Mouse (Mus musculus) G1E (cell line): ENCODE data around the gene Camkv. TPM values are rescaled to one million over a fixed set of nuclear protein-coding genes. Genes with fewer than 3 reads are reported as not detected.

Experiments used
- ATAC-seq: 2 replicates; pipeline ENCODE4 v1.8.0; 2016; ENCODE audit warnings: mild to moderate bottlenecking; ENCODE audit not compliant: insufficient number of reproducible peaks, poor library complexity, low FRiP score, severe bottlenecking; ENCODE audit errors: extremely low read depth
- DNase-seq: peaks from one replicate; pipeline ENCODE4 v3.0.0; 2012; ENCODE audit warnings: low spot score
- H3K27me3 ChIP-seq: 2 replicates; pipeline ENCODE4 v1.6.1; 2012; ENCODE audit warnings: mild to moderate bottlenecking, low read length, inconsistent platforms; ENCODE audit not compliant: insufficient read depth
- H3K36me3 ChIP-seq: replicated peaks from 2 replicates; pipeline ENCODE3; 2012; ENCODE audit warnings: mild to moderate bottlenecking, inconsistent platforms
- H3K4me1 ChIP-seq: 2 replicates; pipeline ENCODE4 v1.6.1; 2012; ENCODE audit warnings: low read depth, low read length, inconsistent platforms, mixed read lengths; ENCODE audit not compliant: insufficient read depth
- H3K4me3 ChIP-seq: 2 replicates; pipeline ENCODE4 v1.5.1; 2012; ENCODE audit warnings: low read depth, mild to moderate bottlenecking, inconsistent platforms, low read length, moderate library complexity, mixed read lengths
- H3K9me3 ChIP-seq: replicated peaks from 2 replicates; pipeline ENCODE4 v1.6.1; 2012; ENCODE audit warnings: inconsistent platforms
- CTCF ChIP-seq: IDR thresholded peaks from 2 replicates; pipeline ENCODE4 v1.5.1; 2012; ENCODE audit warnings: low read depth, low read length, inconsistent platforms, mixed read lengths
- GATA1 ChIP-seq: IDR thresholded peaks from 2 replicates; pipeline ENCODE4 v1.6.1; 2012; ENCODE audit warnings: borderline replicate concordance, low read length, inconsistent platforms, mixed read lengths
- GATA2 ChIP-seq: IDR thresholded peaks from 2 replicates; pipeline ENCODE4 v1.6.1; 2012; ENCODE audit warnings: low read depth, low read length, inconsistent platforms, borderline replicate concordance
- POLR2AphosphoS5 ChIP-seq: IDR thresholded peaks from 2 replicates; pipeline ENCODE4 v1.6.1; 2012; ENCODE audit warnings: low read depth, low read length, inconsistent platforms; ENCODE audit not compliant: insufficient replicate concordance
- TAL1 ChIP-seq: conservative IDR thresholded peaks from 2 replicates; pipeline ENCODE4 v1.6.1; 2012; ENCODE audit warnings: low read depth, low read length, inconsistent platforms, mixed read lengths
- polyA plus RNA-seq: library from polyadenylated mRNA; stranded (reverse); fragments of >175 nt; gene quantifications from 2 replicates; pipeline ENCODE4 v1.2.3, GENCODE M21; 2012
- total RNA-seq, 2 experiments: library from RNA; stranded (forward) in 1 of 2; stranded (reverse) in 1 of 2; fragments of 200-1000 nt in 1 of 2; fragments of >200 nt in 1 of 2; fragmentation: Nextera tagmentation in 1 of 2; gene quantifications; 2 replicates each; pipeline ENCODE4 v1.2.3; 2014 to 2017

Gene Camkv
- total and polyA plus RNA-seq, 3 experiments, result 0.11 TPM; not detected in 2

- ATAC-seq (no peak), DNase-seq (no peak)
- Histone ChIP-seq H3K4me3 (no peak overlapping the region), H3K4me1 (peaks cover 14% of the 10 kb centered on the region; the same call in 1 of the 2 replicates), H3K27me3 (no peaks in the 10 kb centered on the region), H3K9me3 (no peaks in the 10 kb centered on the region), H3K36me3 (peaks cover 99% of the 10 kb centered on the region)
- TF ChIP-seq TAL1 (no peak), POLR2AphosphoS5 (no peak), GATA1 (no peak)
These were observed 29.2 kb downstream of the Camkv start for GRCm38 (mm10) chr9:107964681-107965080.

GRCm38 (mm10) chr9:107966676-107967075, 31.2 kb downstream of the Camkv start:
- TF ChIP-seq GATA1 (no peak), GATA2 (no peak), POLR2AphosphoS5 (no peak), TAL1 (no peak), CTCF (no peak)
- H3K4me3 ChIP-seq, result no peak overlapping the region
- DNase-seq, result no peak
- no peak for ATAC-seq
- H3K27me3 ChIP-seq, result no peaks in the 10 kb centered on the region
- H3K9me3 ChIP-seq, result no peaks in the 10 kb centered on the region
- H3K36me3 ChIP-seq, result peaks cover 99% of the 10 kb centered on the region
- H3K4me1 ChIP-seq, result peaks cover 27% of the 10 kb centered on the region

- no peaks in the 10 kb centered on the region for H3K27me3 ChIP-seq
- DNase-seq (no peak), ATAC-seq (no peak)
- no peaks in the 10 kb centered on the region for H3K9me3 ChIP-seq
- TF ChIP-seq GATA2 (no peak), POLR2AphosphoS5 (no peak), GATA1 (no peak), TAL1 (no peak), CTCF (no peak)
- H3K36me3 ChIP-seq, result peaks cover 99% of the 10 kb centered on the region
- peaks cover 31% of the 10 kb centered on the region for H3K4me1 ChIP-seq
- H3K4me3 ChIP-seq, result no peak overlapping the region
These were observed 32.0 kb downstream of the Camkv start for GRCm38 (mm10) chr9:107967437-107967836.

GRCm38 (mm10) chr9:107968531-107968930, 33.1 kb downstream of the Camkv start:
- Histone ChIP-seq H3K9me3 (no peaks in the 10 kb centered on the region), H3K36me3 (peaks cover 99% of the 10 kb centered on the region), H3K27me3 (no peaks in the 10 kb centered on the region), H3K4me1 (peaks cover 41% of the 10 kb centered on the region), H3K4me3 (no peak overlapping the region)
- no peak for TF ChIP-seq GATA2
- no peak for TF ChIP-seq CTCF
- TF ChIP-seq GATA1, result no peak
- no peak for ATAC-seq
- DNase-seq, result no peak

GRCm38 (mm10) chr9:107970311-107970710, 34.8 kb downstream of the Camkv start:
- TF ChIP-seq CTCF (no peak), GATA1 (no peak), POLR2AphosphoS5 (no peak), TAL1 (no peak)
- Histone ChIP-seq H3K4me1 (peaks cover 48% of the 10 kb centered on the region), H3K4me3 (no peak overlapping the region), H3K27me3 (no peaks in the 10 kb centered on the region), H3K9me3 (no peaks in the 10 kb centered on the region), H3K36me3 (peaks cover 82% of the 10 kb centered on the region)
- DNase-seq (no peak), ATAC-seq (no peak)

- Histone ChIP-seq H3K9me3 (no peaks in the 10 kb centered on the region), H3K27me3 (no peaks in the 10 kb centered on the region), H3K36me3 (peaks cover 76% of the 10 kb centered on the region), H3K4me3 (no peak overlapping the region), H3K4me1 (peaks cover 64% of the 10 kb centered on the region)
- ATAC-seq, result peak; percentile 68
- peak; percentile 59 for TF ChIP-seq TAL1
- no peak for TF ChIP-seq CTCF
- peak; percentile 64 for DNase-seq
These were observed 36.4 kb downstream of the Camkv start for GRCm38 (mm10) chr9:107971690-107972541.
